Mouse (Mus musculus) limb, embryonic 11.5 days (tissue): Measurements from ENCODE around the gene Vwf. TPM values are rescaled to one million over a fixed set of nuclear protein-coding genes. Genes with fewer than 3 reads are reported as not detected.

Source experiments
- ATAC-seq: fragments of 200-750 bp; cut with Nextera tagmentation; 2 replicates; pipeline ENCODE4 v1.8.0; 2017; ENCODE audit warnings: low read depth; ENCODE audit not compliant: insufficient number of reproducible peaks, low FRiP score, low TSS enrichment
- DNase-seq: peaks from one replicate; pipeline ENCODE4 v3.0.0-alpha.2; 2015; ENCODE audit warnings: low spot score
- H3K27ac ChIP-seq: fragments of 300-500 bp; sonication (generic); replicated peaks from 2 replicates; pipeline ENCODE4 v1.5.1; 2014; ENCODE audit warnings: low read depth, mild to moderate bottlenecking, low read length
- H3K27me3 ChIP-seq: fragments of 300-500 bp; sonication (generic); 2 replicates; pipeline ENCODE4 v1.6.1; 2014; ENCODE audit warnings: mild to moderate bottlenecking, low read length, mixed read lengths; ENCODE audit not compliant: control insufficient read depth, insufficient read depth
- H3K36me3 ChIP-seq: fragments of 300-500 bp; sonication (generic); 2 replicates; pipeline ENCODE4 v1.6.1; 2014; ENCODE audit warnings: mild to moderate bottlenecking, low read length, moderate library complexity, mixed read lengths; ENCODE audit not compliant: control insufficient read depth, insufficient read depth
- H3K4me1 ChIP-seq: fragments of 300-500 bp; sonication (generic); 2 replicates; pipeline ENCODE4 v1.6.1; 2014; ENCODE audit warnings: low read length, mixed read lengths; ENCODE audit not compliant: control insufficient read depth, insufficient read depth
- H3K4me2 ChIP-seq: fragments of 300-500 bp; sonication (generic); 2 replicates; pipeline ENCODE4 v1.6.1; 2014; ENCODE audit warnings: low read depth, mild to moderate bottlenecking, moderate library complexity; ENCODE audit not compliant: severe bottlenecking
- H3K4me3 ChIP-seq: fragments of 300-500 bp; sonication (generic); 2 replicates; pipeline ENCODE4 v1.5.1; 2014; ENCODE audit warnings: low read depth, low read length
- H3K9ac ChIP-seq: fragments of 300-500 bp; sonication (generic); 2 replicates; pipeline ENCODE4 v1.6.1; 2014; ENCODE audit warnings: mild to moderate bottlenecking, low read length
- H3K9me3 ChIP-seq: fragments of 300-500 bp; sonication (generic); 2 replicates; pipeline ENCODE4 v1.6.1; 2016; ENCODE audit warnings: low read length; ENCODE audit not compliant: control insufficient read depth
- WGBS: fragments of 180-500 bp; shearing (Covaris S2); extraction: QIAGEN DNeasy Blood & Tissue Kit; methylation state at CpG from one replicate; pipeline ENCODE4 v1.1.7; 2014; 5-methylcytosine and 5-hydroxymethylcytosine counted together
- polyA plus RNA-seq: library from polyadenylated mRNA; unstranded; fragments of >200 nt; fragmentation: Nextera tagmentation; extraction: Ambion mirVana; gene quantifications from 2 replicates; pipeline ENCODE4 v1.2.1, GENCODE M21; 2014

The Vwf gene
- polyA plus RNA-seq, 1 experiment from 2014 or later = 6.1 TPM

- Histone ChIP-seq H3K36me3 (no peaks in the 10 kb centered on the region), H3K4me2 (no peak overlapping the region), H3K9ac (no peak overlapping the region), H3K4me1 (no peaks in the 10 kb centered on the region), H3K4me3 (no peak overlapping the region), H3K27ac (no peak overlapping the region), H3K27me3 (no peaks in the 10 kb centered on the region), H3K9me3 (no peaks in the 10 kb centered on the region)
- DNase-seq (no peak), ATAC-seq (no peak)
- WGBS = 70% methylated on average over 6 of the region's 6 CpGs
Observed at GRCm38 (mm10) chr6:125512950-125513596, 33.5 kb upstream of the Vwf start.

DNA sequence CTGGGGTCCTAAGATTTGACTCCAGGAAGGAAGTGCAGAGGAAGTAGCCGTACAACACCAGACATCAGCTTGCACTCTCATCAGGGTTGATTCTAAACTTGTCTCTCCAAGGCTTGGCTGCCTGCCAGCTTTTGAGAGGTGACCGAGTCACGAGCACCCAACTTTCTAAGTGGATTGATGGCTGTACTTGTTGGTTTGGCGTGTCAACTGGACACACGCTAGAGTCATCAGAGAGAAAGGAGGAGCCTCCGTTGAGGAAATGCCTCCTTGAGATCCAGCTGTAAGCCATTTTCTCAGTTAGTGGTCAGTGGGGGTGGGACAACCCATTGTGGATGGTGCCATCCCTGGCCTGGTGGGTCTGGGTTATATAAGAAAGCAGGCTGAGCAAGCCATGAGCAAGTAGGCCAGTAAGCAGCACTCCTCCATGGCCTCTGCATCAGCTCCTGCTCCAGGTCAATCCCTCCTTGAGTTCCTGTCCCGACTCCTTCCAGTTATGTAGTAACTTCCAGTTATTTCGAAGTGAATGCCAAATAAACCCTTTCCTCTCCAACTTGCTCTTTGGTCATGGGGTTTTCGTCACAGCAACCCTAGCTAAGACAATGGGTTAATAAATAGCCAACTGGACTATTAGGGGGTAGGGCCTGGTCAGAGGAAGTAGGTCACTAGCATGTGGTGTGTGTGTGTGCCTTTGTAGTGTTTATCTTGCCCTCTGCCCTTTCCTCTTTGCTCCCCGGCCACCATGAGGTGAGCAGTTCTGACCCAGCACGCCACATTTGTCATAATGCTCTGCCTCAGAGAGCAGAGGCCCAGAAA lies 30.9 kb upstream of the Vwf start:
- Histone ChIP-seq H3K36me3 (no peaks in the 10 kb centered on the region), H3K4me3 (no peak overlapping the region), H3K9me3 (no peaks in the 10 kb centered on the region), H3K27ac (no peak overlapping the region), H3K4me1 (no peaks in the 10 kb centered on the region), H3K4me2 (no peak overlapping the region), H3K27me3 (no peaks in the 10 kb centered on the region), H3K9ac (no peak overlapping the region)
- no peak for ATAC-seq
- 80% methylated on average over 11 of the region's 11 CpGs for WGBS
- no peak for DNase-seq

DNA sequence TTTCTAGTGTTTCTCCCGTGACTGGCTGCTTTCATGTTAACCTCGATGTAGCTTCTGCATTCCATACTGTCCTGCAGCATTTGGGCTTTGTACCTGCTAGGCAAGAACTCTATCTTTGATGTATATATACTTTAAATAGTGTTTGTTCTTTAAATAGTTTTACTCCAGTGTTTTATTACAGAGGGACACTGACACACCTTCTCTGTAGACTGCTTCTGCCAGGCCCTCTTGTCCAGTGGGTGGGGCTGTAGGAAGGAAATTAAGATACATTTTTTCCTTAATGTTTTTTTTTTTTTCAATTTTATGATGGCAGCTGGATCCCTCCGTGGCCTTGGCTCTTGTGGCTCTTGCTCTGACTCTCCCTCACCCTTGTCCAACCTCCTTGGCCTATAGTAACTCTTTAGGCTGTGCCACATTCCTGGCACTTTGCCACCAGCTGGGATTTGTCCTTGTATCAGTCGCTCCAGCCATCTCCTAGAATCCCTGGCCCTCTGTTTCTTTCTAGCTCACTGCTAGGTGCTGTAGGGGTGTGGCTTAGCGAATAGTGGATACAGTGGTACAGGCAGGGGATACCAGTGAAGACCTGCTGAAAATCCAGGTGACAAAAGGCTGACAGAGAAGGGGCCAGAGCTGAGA lies 24.9 kb upstream of the Vwf start:
- Histone ChIP-seq H3K4me2 (no peak overlapping the region), H3K36me3 (no peaks in the 10 kb centered on the region), H3K27me3 (no peaks in the 10 kb centered on the region), H3K9me3 (no peaks in the 10 kb centered on the region), H3K4me3 (no peak overlapping the region), H3K27ac (no peak overlapping the region), H3K9ac (no peak overlapping the region), H3K4me1 (no peaks in the 10 kb centered on the region)
- 63% methylated on average over 5 of the region's 5 CpGs for WGBS
- ATAC-seq = no peak
- DNase-seq = no peak

- WGBS = 88% methylated on average over 6 of the region's 6 CpGs
- H3K4me3 ChIP-seq = no peak overlapping the region
- no peak for DNase-seq
- H3K9ac ChIP-seq = no peak overlapping the region
- no peak overlapping the region for H3K27ac ChIP-seq
- ATAC-seq = no peak
- H3K4me2 ChIP-seq = no peak overlapping the region
- no peaks in the 10 kb centered on the region for H3K4me1 ChIP-seq
- no peaks in the 10 kb centered on the region for H3K9me3 ChIP-seq
- H3K27me3 ChIP-seq = no peaks in the 10 kb centered on the region
- no peaks in the 10 kb centered on the region for H3K36me3 ChIP-seq
Observed at GRCm38 (mm10) chr6:125524027-125524426, 22.5 kb upstream of the Vwf start.

GRCm38 (mm10) chr6:125526066-125526465 lies 20.5 kb upstream of the Vwf start:
- Histone ChIP-seq H3K27me3 (no peaks in the 10 kb centered on the region), H3K4me1 (no peaks in the 10 kb centered on the region), H3K4me2 (no peak overlapping the region), H3K4me3 (no peak overlapping the region), H3K36me3 (no peaks in the 10 kb centered on the region), H3K9ac (no peak overlapping the region), H3K27ac (no peak overlapping the region), H3K9me3 (no peaks in the 10 kb centered on the region)
- WGBS = 72% methylated on average over 3 of the region's 3 CpGs
- ATAC-seq = no peak
- no peak for DNase-seq

GRCm38 (mm10) chr6:125528614-125529200 lies 17.9 kb upstream of the Vwf start:
- no peak overlapping the region for H3K4me3 ChIP-seq
- no peak overlapping the region for H3K27ac ChIP-seq
- WGBS = 81% methylated on average over 9 of the region's 9 CpGs
- H3K4me1 ChIP-seq = no peaks in the 10 kb centered on the region
- ATAC-seq = no peak
- H3K9me3 ChIP-seq = no peaks in the 10 kb centered on the region
- no peaks in the 10 kb centered on the region for H3K36me3 ChIP-seq
- no peak for DNase-seq
- H3K9ac ChIP-seq = no peak overlapping the region
- no peak overlapping the region for H3K4me2 ChIP-seq
- H3K27me3 ChIP-seq = no peaks in the 10 kb centered on the region

DNA sequence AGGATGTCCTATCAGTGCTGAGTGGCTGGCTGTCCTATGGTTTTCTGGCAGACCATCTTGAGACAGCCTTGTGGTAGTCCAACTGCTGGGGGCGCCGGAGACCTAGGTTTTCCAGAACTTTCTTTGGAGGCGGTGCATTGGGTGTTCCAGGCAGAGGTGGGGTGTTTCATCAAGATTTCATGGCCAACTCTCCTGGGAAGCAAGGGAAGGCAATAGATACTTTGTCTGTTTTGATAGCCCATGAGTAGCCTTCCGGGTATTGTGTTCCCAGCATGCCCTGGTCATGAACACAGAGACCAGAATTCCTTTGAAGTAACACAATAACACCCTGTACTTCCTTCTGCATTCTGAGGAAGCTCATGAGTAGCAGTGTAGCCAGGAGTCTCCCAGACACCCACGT lies 17.1 kb upstream of the Vwf start:
- no peak overlapping the region for H3K9ac ChIP-seq
- WGBS = 82% methylated on average over 5 of the region's 5 CpGs
- ATAC-seq = no peak
- no peak overlapping the region for H3K4me2 ChIP-seq
- no peak overlapping the region for H3K4me3 ChIP-seq
- no peaks in the 10 kb centered on the region for H3K9me3 ChIP-seq
- DNase-seq = no peak
- no peak overlapping the region for H3K27ac ChIP-seq
- H3K4me1 ChIP-seq = no peaks in the 10 kb centered on the region
- no peaks in the 10 kb centered on the region for H3K27me3 ChIP-seq
- no peaks in the 10 kb centered on the region for H3K36me3 ChIP-seq

GRCm38 (mm10) chr6:125533104-125533650 lies 13.4 kb upstream of the Vwf start:
- Histone ChIP-seq H3K4me1 (no peaks in the 10 kb centered on the region), H3K4me3 (no peak overlapping the region), H3K27ac (no peak overlapping the region), H3K27me3 (no peaks in the 10 kb centered on the region), H3K36me3 (no peaks in the 10 kb centered on the region), H3K4me2 (no peak overlapping the region), H3K9ac (no peak overlapping the region), H3K9me3 (no peaks in the 10 kb centered on the region)
- ATAC-seq = no peak
- DNase-seq = no peak
- 86% methylated on average over 11 of the region's 11 CpGs for WGBS
